Mouse (Mus musculus) cortical plate, adult 2 months (tissue): ENCODE data around the gene Spop. TPM values are rescaled to one million over a fixed set of nuclear protein-coding genes. Genes with fewer than 3 reads are reported as not detected.
A peak's percentile ranks its signal among the peaks of the same experiment; 100 is the strongest.

Experiments used
- H3K27ac ChIP-seq: fragments of 200-500 bp; 2 replicates; pipeline ENCODE4 v1.5.1; 2012; ENCODE audit warnings: low read length, control low read depth, inconsistent platforms; ENCODE audit not compliant: insufficient read depth
- H3K4me1 ChIP-seq: fragments of 200-500 bp; 2 replicates; pipeline ENCODE4 v1.6.1; 2011; ENCODE audit warnings: low read length; ENCODE audit not compliant: control insufficient read depth, insufficient read depth
- H3K4me3 ChIP-seq: fragments of 200-500 bp; 2 replicates; pipeline ENCODE4 v1.5.1; 2011; ENCODE audit warnings: mild to moderate bottlenecking, low read length, control low read depth; ENCODE audit not compliant: insufficient read depth
- CTCF ChIP-seq: fragments of 200-500 bp; IDR thresholded peaks from 2 replicates; pipeline ENCODE4 v1.5.1; 2011; ENCODE audit warnings: mild to moderate bottlenecking, control low read depth, low read length; ENCODE audit not compliant: insufficient read depth; ENCODE audit errors: extremely low read depth
- POLR2A ChIP-seq: fragments of 200-500 bp; IDR thresholded peaks from 2 replicates; pipeline ENCODE4 v1.6.1; 2011; ENCODE audit warnings: mild to moderate bottlenecking, low read length, control low read depth; ENCODE audit not compliant: insufficient read depth; ENCODE audit errors: extremely low read depth
- polyA plus RNA-seq: library from polyadenylated mRNA; depleted of rRNA; stranded (reverse); fragments of >200 nt; gene quantifications from 2 replicates; pipeline ENCODE4 v1.2.3, GENCODE M21; 2012; rRNA removed

Gene Spop
- 128 and 136 TPM in 2 replicates for polyA plus RNA-seq

DNA sequence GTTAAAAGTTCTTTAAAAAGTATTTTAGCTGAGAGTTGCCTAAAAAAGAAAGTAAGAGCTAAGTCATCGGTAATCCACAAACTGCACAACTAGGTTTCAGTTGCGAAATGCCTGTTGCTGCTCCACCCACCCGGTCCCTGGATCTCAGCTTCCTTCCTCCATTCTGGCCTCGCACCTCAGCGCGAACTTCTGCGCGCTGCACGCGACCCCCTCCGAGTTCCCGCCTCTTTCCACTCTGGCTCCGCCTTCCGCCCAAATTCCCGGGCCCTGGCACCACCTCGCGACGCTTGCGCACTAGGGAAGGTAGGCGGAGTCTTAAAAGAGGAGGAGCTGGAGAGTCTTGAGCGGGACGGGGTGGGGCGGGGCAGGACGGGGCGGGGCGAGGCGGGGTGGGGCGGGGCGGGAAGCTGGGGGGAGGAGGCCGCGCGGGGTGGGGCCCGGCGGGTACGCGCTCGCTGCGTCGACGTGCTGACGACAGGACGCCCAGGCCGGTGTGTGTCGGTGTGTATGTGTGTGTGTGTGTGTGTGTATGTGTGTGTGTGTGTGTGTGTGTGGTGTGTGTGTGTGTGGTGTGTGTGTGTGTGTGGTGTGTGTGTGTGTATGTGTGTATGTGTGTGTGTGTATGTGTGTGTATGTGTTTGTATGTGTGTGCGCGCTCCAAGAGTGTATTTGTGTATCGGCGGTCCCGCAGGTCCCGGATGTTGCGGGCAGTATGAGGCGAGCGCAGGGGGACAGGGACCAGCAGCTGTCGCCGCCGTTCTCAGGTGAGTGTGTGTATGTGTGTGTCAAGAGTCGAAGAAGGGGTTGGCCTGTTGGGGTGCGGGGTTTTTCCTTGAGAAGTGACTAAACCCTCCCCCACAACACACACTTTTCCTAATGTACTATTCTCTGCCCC is at the start of gene Spop:
Spop (plus strand) TSS at position 440 of the 895 bp plus-strand sequence.
- Histone ChIP-seq H3K27ac (peak within 1 kb of the TSS; percentile 86), H3K4me3 (peak within 1 kb of the TSS; percentile 56), H3K4me1 (peaks cover 2% of the 10 kb centered on the region)
- TF ChIP-seq POLR2A (peak; percentile 56; the same call in 1 of the 2 replicates), CTCF (no peak)

DNA sequence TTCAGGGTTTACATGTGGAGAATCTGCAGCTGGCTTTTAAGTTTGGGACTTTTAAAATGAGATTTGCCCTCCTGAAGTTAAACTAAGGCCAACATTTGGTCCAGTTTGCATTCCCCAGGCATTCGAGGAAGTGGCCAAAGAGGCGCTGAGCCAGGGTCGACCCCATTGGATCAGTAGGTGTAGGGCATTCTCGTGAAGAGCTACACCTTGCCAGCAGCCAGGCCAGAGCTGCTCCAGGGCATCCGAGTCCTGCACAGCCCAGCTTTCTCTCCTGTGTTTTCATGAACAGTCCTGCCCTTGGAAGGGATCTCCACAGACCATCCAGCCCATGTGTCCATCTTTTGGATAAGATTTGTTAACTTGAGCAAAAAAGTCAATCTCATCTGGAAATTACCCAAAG is 49.5 kb upstream of the Spop start:
- TF ChIP-seq POLR2A (no peak), CTCF (no peak)
- peaks cover 1% of the 10 kb centered on the region; the same call in 1 of the 2 replicates for H3K4me1 ChIP-seq
- no peak overlapping the region for H3K27ac ChIP-seq
- H3K4me3 ChIP-seq: no peak overlapping the region

DNA sequence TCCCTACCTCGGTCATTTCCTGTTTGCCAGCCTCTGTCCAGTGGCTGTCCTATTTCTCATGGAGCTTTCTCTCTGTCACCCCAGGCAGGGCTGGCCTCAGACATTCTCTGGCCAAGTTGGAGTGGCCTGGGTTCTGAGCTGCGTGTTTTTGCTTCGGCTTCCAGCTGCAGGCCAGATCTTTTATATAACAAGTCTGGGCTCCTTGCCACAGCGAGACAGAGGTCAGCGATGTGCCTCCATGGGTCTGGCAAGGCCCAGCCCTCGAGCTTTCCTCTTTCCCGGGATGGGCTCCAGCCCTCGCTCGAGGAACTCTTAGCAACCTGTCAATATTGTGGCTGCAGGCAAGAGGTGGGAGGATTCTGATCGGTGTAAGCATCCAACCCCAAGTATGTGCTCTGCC is 48.3 kb upstream of the Spop start:
- Histone ChIP-seq H3K27ac (no peak overlapping the region), H3K4me1 (peaks cover 5% of the 10 kb centered on the region), H3K4me3 (no peak overlapping the region)
- TF ChIP-seq CTCF: no peak
- TF ChIP-seq POLR2A: no peak

DNA sequence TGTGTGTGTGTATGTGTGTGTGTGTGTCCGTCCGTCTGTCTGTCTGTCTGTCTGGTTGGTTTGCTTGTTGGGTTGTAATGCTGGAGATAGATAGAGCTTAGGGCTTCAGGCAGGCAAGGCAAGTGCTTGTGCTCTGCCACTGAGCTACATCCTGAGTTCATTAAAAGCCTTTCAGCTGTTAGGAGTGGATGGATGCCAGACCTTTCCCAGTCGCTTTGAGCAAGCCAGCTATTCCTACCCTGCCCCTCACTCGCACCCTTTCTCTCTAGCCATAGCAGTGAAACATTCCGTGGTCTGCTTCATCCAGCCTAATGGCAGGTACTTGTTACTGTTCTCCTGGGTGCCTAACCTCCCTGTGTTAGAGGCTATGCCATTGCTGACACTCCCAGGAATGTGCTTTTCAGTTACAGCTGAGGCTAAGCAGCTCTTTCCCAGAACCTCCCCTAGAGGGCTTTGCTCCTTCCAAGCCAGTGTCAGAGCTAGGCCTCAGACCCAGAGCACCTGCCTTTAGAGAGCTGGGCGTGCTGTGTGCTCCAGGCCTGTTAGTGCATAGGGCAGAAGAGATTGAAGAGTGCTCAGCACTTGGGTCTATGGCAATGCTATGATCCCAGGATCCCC is 47.5 kb upstream of the Spop start:
- H3K27ac ChIP-seq: no peak overlapping the region
- TF ChIP-seq CTCF (no peak), POLR2A (no peak)
- no peak overlapping the region for H3K4me3 ChIP-seq
- peaks cover 5% of the 10 kb centered on the region for H3K4me1 ChIP-seq

DNA sequence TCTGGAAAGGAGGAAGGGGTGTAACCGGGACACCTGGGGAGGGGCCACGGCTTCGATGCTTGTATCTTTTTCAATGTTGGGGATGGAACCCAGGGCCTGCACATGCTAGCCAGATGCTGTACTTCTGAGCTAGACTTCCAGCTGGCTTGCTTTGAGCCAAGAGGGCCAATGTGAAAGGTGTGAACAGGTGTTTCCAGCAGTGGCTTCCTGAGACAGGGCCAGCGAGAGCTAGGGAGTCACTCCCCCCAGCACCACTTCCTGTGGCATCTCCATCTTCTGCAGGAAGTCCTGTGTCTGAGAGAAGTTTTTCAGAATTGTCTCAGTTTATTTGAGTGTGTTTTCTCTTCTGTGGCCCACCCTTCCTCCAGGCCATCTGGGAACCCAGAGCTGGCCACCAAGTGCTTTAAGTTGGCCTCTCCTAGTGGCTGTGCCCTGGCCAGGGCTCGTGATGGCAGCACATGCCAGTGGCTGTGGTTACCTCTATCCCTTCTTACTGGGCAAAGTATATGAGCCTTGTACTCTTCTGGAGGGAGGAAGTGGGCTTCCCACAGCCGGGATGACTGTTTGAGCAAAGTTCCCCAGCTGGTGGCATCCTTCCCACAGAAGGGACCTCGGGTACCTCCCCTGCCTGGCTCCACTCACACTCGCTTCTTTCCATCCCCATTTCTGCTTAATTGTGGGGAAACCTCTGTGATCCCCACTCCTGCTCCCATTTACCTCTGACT is 46.7 kb upstream of the Spop start:
- Histone ChIP-seq H3K27ac (no peak overlapping the region), H3K4me3 (no peak overlapping the region), H3K4me1 (peaks cover 5% of the 10 kb centered on the region)
- TF ChIP-seq POLR2A (no peak), CTCF (no peak)

DNA sequence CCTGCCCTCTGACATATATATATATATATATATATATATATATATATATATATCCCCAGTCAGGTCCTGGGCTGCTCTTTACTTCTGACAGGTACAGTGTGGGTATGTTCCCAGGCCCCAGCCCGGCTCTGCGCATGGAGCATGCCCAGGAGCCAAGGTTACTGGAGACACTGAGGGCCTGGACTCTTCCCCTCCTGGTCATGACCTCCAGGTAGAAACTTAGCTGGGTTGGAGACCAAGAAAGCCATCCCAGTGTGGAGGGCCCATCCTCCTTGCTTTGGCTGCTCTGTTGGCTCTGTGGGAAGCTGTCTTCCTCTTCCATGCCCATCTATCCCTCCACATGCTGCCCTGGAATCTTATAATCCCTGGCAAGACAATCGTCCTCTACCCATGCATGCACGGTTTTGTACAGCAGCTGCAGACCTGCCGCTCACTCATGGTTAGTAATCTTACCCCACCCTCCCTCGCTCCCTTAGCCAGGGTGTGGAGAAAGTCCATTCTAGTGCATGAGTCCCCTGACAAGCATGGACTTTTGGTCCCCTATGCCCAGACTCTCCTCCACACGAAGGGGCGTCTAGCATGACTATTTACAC is 45.6 kb upstream of the Spop start:
- peaks cover 5% of the 10 kb centered on the region for H3K4me1 ChIP-seq
- no peak for TF ChIP-seq CTCF
- no peak for TF ChIP-seq POLR2A
- no peak overlapping the region for H3K27ac ChIP-seq
- no peak overlapping the region for H3K4me3 ChIP-seq

DNA sequence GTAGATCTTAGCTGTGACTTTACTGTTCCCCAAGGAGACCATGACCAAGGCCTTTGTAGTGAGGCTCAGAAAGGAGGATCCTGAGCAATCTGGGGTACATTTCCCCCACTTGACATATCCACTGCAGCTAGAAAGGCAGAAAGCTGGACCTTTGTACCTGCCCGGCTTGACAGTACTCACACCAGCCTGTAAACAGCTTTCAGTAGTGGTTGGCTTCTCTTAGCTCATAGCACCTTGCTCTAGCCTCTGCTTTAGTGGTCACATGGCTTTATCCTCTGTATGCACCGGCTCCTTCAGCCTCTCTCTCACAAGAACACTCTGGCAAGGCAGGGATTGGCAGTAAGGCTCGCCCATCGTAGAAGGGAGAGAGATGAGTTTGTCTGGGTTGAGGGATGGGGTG is 45.0 kb upstream of the Spop start:
- Histone ChIP-seq H3K4me1 (peaks cover 5% of the 10 kb centered on the region), H3K27ac (no peak overlapping the region), H3K4me3 (no peak overlapping the region)

DNA sequence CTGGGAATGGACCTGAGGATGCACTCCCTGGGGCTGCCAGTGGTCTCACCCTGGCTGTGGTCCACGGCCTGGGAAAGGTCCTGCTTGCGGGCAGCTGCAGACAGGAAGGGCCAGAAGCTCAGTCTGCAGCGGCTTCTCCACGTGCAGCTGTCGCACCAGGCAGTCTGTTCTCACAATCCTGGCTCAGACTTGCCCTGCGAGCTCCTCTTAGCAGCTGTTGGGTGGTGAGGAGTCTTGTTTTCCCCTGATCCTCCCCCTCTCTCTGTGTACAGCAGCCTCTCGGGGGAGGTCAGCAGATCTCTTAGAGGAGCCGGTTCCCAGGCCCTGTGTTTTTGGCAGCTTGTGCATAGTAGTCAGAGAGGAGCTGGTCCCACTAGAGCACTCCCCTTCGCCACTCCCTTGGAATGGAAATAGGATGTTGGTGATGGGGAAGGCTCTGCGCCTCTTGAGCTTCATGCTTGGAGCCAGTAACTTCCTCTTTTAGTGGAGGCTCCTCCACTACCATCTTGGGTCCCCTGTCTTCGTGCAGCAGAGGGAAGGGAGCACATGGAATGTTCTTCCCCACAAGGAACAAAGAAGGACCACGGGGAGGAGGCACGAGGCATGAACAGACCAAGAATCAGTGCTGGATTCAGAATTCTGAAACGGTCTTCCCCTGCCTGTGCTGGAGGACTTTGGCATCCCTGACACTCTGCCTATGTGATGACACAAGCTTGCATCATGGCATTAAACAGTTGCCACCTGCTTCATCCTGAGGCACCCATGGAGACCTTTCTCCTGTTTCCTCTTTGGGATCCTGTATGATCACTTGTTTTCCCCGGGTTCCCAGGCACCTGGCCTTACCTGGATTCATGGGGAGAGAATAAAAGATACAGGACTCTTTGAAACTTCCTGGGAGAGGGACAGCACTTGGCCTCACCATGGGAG is 43.7 kb upstream of the Spop start:
- Histone ChIP-seq H3K27ac (no peak overlapping the region), H3K4me3 (no peak overlapping the region), H3K4me1 (peaks cover 5% of the 10 kb centered on the region)
- no peak for TF ChIP-seq POLR2A
- no peak for TF ChIP-seq CTCF

More for the DNA sequence above, 45.0 kb upstream of the Spop start:
- TF ChIP-seq POLR2A (no peak), CTCF (no peak)

DNA sequence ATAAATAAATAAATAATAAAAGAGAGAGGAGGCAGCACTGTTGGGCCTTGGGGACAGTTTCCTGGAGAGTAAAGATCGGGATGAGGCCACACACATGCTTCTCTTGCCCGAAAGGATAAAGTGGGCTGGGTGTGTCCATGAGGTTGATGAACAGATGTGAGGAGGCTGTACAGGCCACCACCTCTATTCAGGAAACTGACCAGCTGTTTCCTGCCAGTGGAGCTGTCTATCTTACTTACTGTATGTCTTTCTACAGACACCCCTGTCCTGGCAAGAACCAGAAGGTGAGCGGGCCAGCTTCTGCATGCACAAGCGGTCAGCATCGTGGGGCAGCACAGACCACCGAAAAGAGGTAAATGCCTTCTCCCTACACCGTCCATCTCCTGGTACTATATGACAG is 42.7 kb upstream of the Spop start:
- Histone ChIP-seq H3K27ac (no peak overlapping the region), H3K4me1 (peaks cover 4% of the 10 kb centered on the region), H3K4me3 (no peak overlapping the region)
- TF ChIP-seq POLR2A: no peak
- no peak for TF ChIP-seq CTCF
